Mouse (Mus musculus) inflammation-experienced regulatory T-cells, adult 6 months (primary cell): ENCODE data around the gene Rhbdl1. TPM values are rescaled to one million over a fixed set of nuclear protein-coding genes. Genes with fewer than 3 reads are reported as not detected.

Experiments
- ATAC-seq: one replicate; pipeline ENCODE4 v1.8.0; 2017
- polyA plus RNA-seq, 3 experiments: library from polyadenylated mRNA; unstranded; fragments of 100-300 nt; shearing (Covaris generic); gene quantifications; one replicate each; pipeline ENCODE4 v1.2.1; 2017

Gene Rhbdl1
- polyA plus RNA-seq, 3 experiments from 2014 or later = 1.7 TPM; not detected in 2

GRCm38 (mm10) chr17:25792615-25793014 is 44.5 kb downstream of the Rhbdl1 start, which contains the start of gene Fam173a:
TSS of gene Fam173a (minus strand) at chr17:25792901.
- ATAC-seq = peak; percentile 86

- ATAC-seq = peak; percentile 63
Measured at GRCm38 (mm10) chr17:25791843-25792527, 45.1 kb downstream of the Rhbdl1 start.

- ATAC-seq = no peak
Measured at GRCm38 (mm10) chr17:25791320-25791842, 45.7 kb downstream of the Rhbdl1 start.

- no peak for ATAC-seq
Measured at GRCm38 (mm10) chr17:25786781-25787504, 50.2 kb downstream of the Rhbdl1 start.

- no peak for ATAC-seq
Measured at GRCm38 (mm10) chr17:25786280-25786679, 50.8 kb downstream of the Rhbdl1 start, which contains the start of gene Ccdc78. TSS of gene Ccdc78 (plus strand) at chr17:25786580.

- ATAC-seq = peak; percentile 88
Measured at GRCm38 (mm10) chr17:25785281-25785745, 51.8 kb downstream of the Rhbdl1 start, which contains the start of gene Haghl. TSS of gene Haghl (minus strand) at chr17:25785673.

Other genes with a start within 250 kb of the Rhbdl1 start
- gene Gng13, start 120.1 kb downstream of the Rhbdl1 start, polyA plus RNA-seq = not detected
- 10 to 100 TPM in 1 of 3 experiments, 1 to 10 TPM in 2; 1.4 to 12.9 (median 3.9) TPM for gene Chtf18, start 109.9 kb downstream of the Rhbdl1 start, polyA plus RNA-seq
- 10 to 100 TPM in 2 of 3 experiments, 1 to 10 TPM in 1; 8.6 to 12.5 (median 11.2) TPM for gene Rpusd1, start 109.6 kb downstream of the Rhbdl1 start, polyA plus RNA-seq
- gene Mslnl, start 101.3 kb downstream of the Rhbdl1 start, polyA plus RNA-seq = not detected
- not detected for gene Msln, start 82.9 kb downstream of the Rhbdl1 start, polyA plus RNA-seq
- gene Narfl, start 63.5 kb downstream of the Rhbdl1 start, polyA plus RNA-seq = 10 to 100 TPM; 16.4 to 18.4 (median 17.0) TPM
- gene Haghl, start 51.6 kb downstream of the Rhbdl1 start, polyA plus RNA-seq = 10 to 100 TPM; 23.1 to 41.8 (median 31.1) TPM
- under 1 TPM in 2 of 3 experiments, not detected in 1; 0.50 to 0.75 TPM for gene Ccdc78, start 50.7 kb downstream of the Rhbdl1 start, polyA plus RNA-seq
- 100 to 1,000 TPM; 158 to 288 (median 193) TPM for gene Fam173a, start 44.4 kb downstream of the Rhbdl1 start, polyA plus RNA-seq
- gene AC134908.4, start 41.6 kb downstream of the Rhbdl1 start, polyA plus RNA-seq = not detected
- 1 to 10 TPM; 3.3 to 5.7 (median 5.6) TPM for gene Metrn, start 40.2 kb downstream of the Rhbdl1 start, polyA plus RNA-seq
- not detected for gene Fbxl16, start 28.2 kb downstream of the Rhbdl1 start, polyA plus RNA-seq
- 10 to 100 TPM; 13.8 to 23.4 (median 19.3) TPM for gene Wdr24, start 13.7 kb downstream of the Rhbdl1 start, polyA plus RNA-seq
- gene Jmjd8, start 8.4 kb downstream of the Rhbdl1 start, polyA plus RNA-seq = 10 to 100 TPM; 12.5 to 26.2 (median 23.9) TPM
- gene Stub1, start 3.9 kb downstream of the Rhbdl1 start, polyA plus RNA-seq = 10 to 100 TPM; 60.7 to 79.7 (median 78.2) TPM
- 1 to 10 TPM in 1 of 3 experiments, under 1 TPM in 2; 0.26 to 1.1 (median 0.67) TPM for gene Gm20683, start 4.5 kb upstream of the Rhbdl1 start, polyA plus RNA-seq
- 10 to 100 TPM; 21.2 to 32.3 (median 23.4) TPM for gene Rhot2, start 7.6 kb upstream of the Rhbdl1 start, polyA plus RNA-seq
- 1 to 10 TPM; 3.3 to 7.0 (median 6.8) TPM for gene Wdr90, start 24.2 kb upstream of the Rhbdl1 start, polyA plus RNA-seq
- gene Mcrip2, start 31.5 kb upstream of the Rhbdl1 start, polyA plus RNA-seq = 1 to 10 TPM; 2.5 to 3.9 (median 3.5) TPM
- gene Mettl26, start 37.8 kb upstream of the Rhbdl1 start, polyA plus RNA-seq = 100 to 1,000 TPM in 1 of 3 experiments, 10 to 100 TPM in 2; 91.1 to 121 (median 98.2) TPM
- 1 to 10 TPM in 2 of 3 experiments, under 1 TPM in 1; 0.93 to 1.9 (median 1.4) TPM for gene Wfikkn1, start 43.6 kb upstream of the Rhbdl1 start, polyA plus RNA-seq
- gene Rab40c, start 82.4 kb upstream of the Rhbdl1 start, polyA plus RNA-seq = 1 to 10 TPM; 6.0 to 7.9 (median 7.5) TPM
- gene Pigq, start 107.6 kb upstream of the Rhbdl1 start, polyA plus RNA-seq = 10 to 100 TPM; 22.0 to 28.6 (median 27.4) TPM
- gene Nhlrc4, start 107.7 kb upstream of the Rhbdl1 start, polyA plus RNA-seq = not detected
- not detected for gene A930017K11Rik, start 115.3 kb upstream of the Rhbdl1 start, polyA plus RNA-seq
- 1 to 10 TPM; 5.6 to 6.0 (median 5.7) TPM for gene Capn15, start 148.5 kb upstream of the Rhbdl1 start, polyA plus RNA-seq
- 1 to 10 TPM; 1.6 to 3.0 (median 2.7) TPM for gene Rab11fip3, start 232.3 kb upstream of the Rhbdl1 start, polyA plus RNA-seq